Mouse (Mus musculus) frontal cortex, adult 2 months (tissue): ENCODE results near the gene Frat1. TPM values are rescaled to one million over a fixed set of nuclear protein-coding genes. Genes with fewer than 3 reads are reported as not detected.
"Not testable (repeated sequence)": the region's sequence is repeated elsewhere in the genome, so short reads cannot be mapped to it uniquely, and the experiment has no call there.

Source experiments
- DNase-seq, 2 experiments: peaks; one replicate each; pipeline ENCODE4 v3.0.0; 2022; ENCODE audit warnings: low spot score in 1 of 2; ENCODE audit errors: extremely low spot score in 1 of 2
- polyA plus RNA-seq: library from polyadenylated mRNA; depleted of rRNA; stranded (reverse); fragments of >200 nt; gene quantifications from 2 replicates; pipeline ENCODE4 v1.2.3, GENCODE M21; 2012

Frat1 gene
- polyA plus RNA-seq, 1 experiment = 11.1 TPM

- DNase-seq = no peak
Observed at GRCm38 (mm10) chr19:41841105-41841750, 11.5 kb downstream of the Frat1 start.

GRCm38 (mm10) chr19:41842196-41842595, 12.4 kb downstream of the Frat1 start:
- DNase-seq = no peak

- no peak for DNase-seq
Observed at GRCm38 (mm10) chr19:41842706-41843105, 12.9 kb downstream of the Frat1 start.

- no peak for DNase-seq
Observed at GRCm38 (mm10) chr19:41844345-41844744, 14.6 kb downstream of the Frat1 start.

- peak in 1 of 2 experiments; percentile 17 for DNase-seq
Observed at GRCm38 (mm10) chr19:41846366-41847090, 16.8 kb downstream of the Frat1 start.

GRCm38 (mm10) chr19:41847091-41847581, 17.4 kb downstream of the Frat1 start:
- DNase-seq = peak in 1 of 2 experiments; percentile 45

- not testable (repeated sequence) for DNase-seq
Observed at GRCm38 (mm10) chr19:41847614-41847991, 17.8 kb downstream of the Frat1 start.

GRCm38 (mm10) chr19:41847992-41848851, 18.5 kb downstream of the Frat1 start, which contains the start of gene Frat2:
Gene Frat2 (minus strand): TSS chr19:41848132.
- peak; percentile 55 to 83 for DNase-seq

GRCm38 (mm10) chr19:41850021-41850718, 20.4 kb downstream of the Frat1 start:
- no peak for DNase-seq

GRCm38 (mm10) chr19:41850719-41851543, 21.2 kb downstream of the Frat1 start:
- no peak for DNase-seq

- DNase-seq = no peak
Observed at GRCm38 (mm10) chr19:41852423-41852822, 22.7 kb downstream of the Frat1 start.

GRCm38 (mm10) chr19:41857086-41857762, 27.5 kb downstream of the Frat1 start:
- no peak for DNase-seq

- DNase-seq = no peak
Observed at GRCm38 (mm10) chr19:41857816-41858310, 28.1 kb downstream of the Frat1 start.

- no peak for DNase-seq
Observed at GRCm38 (mm10) chr19:41866707-41867106, 36.9 kb downstream of the Frat1 start.

GRCm38 (mm10) chr19:41869296-41869695, 39.5 kb downstream of the Frat1 start:
- peak in 1 of 2 experiments; percentile 56 for DNase-seq

- not testable (repeated sequence) for DNase-seq
Observed at GRCm38 (mm10) chr19:41869946-41870345, 40.2 kb downstream of the Frat1 start.

GRCm38 (mm10) chr19:41872285-41872684, 42.5 kb downstream of the Frat1 start:
- DNase-seq = peak in 1 of 2 experiments; percentile 61

- no peak for DNase-seq
Observed at GRCm38 (mm10) chr19:41874356-41874755, 44.6 kb downstream of the Frat1 start.

GRCm38 (mm10) chr19:41881842-41882241, 52.1 kb downstream of the Frat1 start:
- DNase-seq = no peak
